Comparison of ENCODE assay signal across 8 mouse cellular contexts in genomic region chr12:73907673-73908150, GRCm38 (mm10). TPM values are rescaled to one million over a fixed set of nuclear protein-coding genes. Genes with fewer than 3 reads are reported as not detected.
DNase-seq lines count a peak whose midpoint lies in the region; ATAC-seq and TF ChIP-seq lines count a peak whose summit lies in the region.

No protein-coding gene starts in this region.

- no peaks in the 10 kb centered on the region for H3K27me3 ChIP-seq in embryonic facial prominence, embryonic 14.5 days (replicated peaks; ENCODE audit: control insufficient read depth, insufficient read depth, low read length)
- no peaks in the 10 kb centered on the region for H3K27me3 ChIP-seq in limb, embryonic 14.5 days (ENCODE audit: control insufficient read depth, insufficient read depth, low read length)
- no peaks in the 10 kb centered on the region for H3K27me3 ChIP-seq in midbrain, postnatal 0 days (ENCODE audit: insufficient read depth, low read length)

- no peaks in the 10 kb centered on the region for H3K9me3 ChIP-seq in embryonic facial prominence, embryonic 14.5 days (ENCODE audit: control insufficient read depth, low read length)
- no peaks in the 10 kb centered on the region for H3K9me3 ChIP-seq in limb, embryonic 14.5 days (ENCODE audit: control insufficient read depth, low read length)
- no peaks in the 10 kb centered on the region for H3K9me3 ChIP-seq in midbrain, postnatal 0 days (ENCODE audit: low read length)

- 1% methylated on average over 38 of the region's 51 CpGs for WGBS in embryonic facial prominence, embryonic 14.5 days
- WGBS in limb, embryonic 14.5 days: under 1% methylated on average over 37 of the region's 51 CpGs
- WGBS in midbrain, postnatal 0 days: 2% methylated on average over 47 of the region's 51 CpGs

- peak; percentile 64 for TF ChIP-seq CTCF in midbrain, postnatal 0 days (IDR thresholded peaks at IDR 0.05)

- peak overlapping the region; percentile 81 for H3K4me2 ChIP-seq in embryonic facial prominence, embryonic 14.5 days (ENCODE audit: low read depth, low read length)
- H3K4me2 ChIP-seq in limb, embryonic 14.5 days (replicated peaks; ENCODE audit: low read depth, low read length, severe bottlenecking): peak overlapping the region; percentile 70
- H3K4me2 ChIP-seq in midbrain, postnatal 0 days (ENCODE audit: low read depth, low read length, poor library complexity, severe bottlenecking): peak overlapping the region; percentile 72

- peak; percentile 99 for ATAC-seq in embryonic facial prominence, embryonic 14.5 days (ENCODE audit: low read depth)
- ATAC-seq in limb, embryonic 14.5 days (ENCODE audit: low FRiP score, low read depth): peak; percentile 99
- peak; percentile 99 for ATAC-seq in midbrain, postnatal 0 days (ENCODE audit: low FRiP score)

- H3K9ac ChIP-seq in embryonic facial prominence, embryonic 14.5 days (ENCODE audit: low read depth, low read length): peak overlapping the region; percentile 98
- H3K9ac ChIP-seq in limb, embryonic 14.5 days (ENCODE audit: low read depth, low read length, severe bottlenecking): peak overlapping the region; percentile 99
- H3K9ac ChIP-seq in midbrain, postnatal 0 days (replicated peaks; ENCODE audit: low read length, poor library complexity, severe bottlenecking): peak overlapping the region; percentile 98

- peak overlapping the region; percentile 99 for H3K4me3 ChIP-seq in embryonic facial prominence, embryonic 14.5 days (ENCODE audit: low read depth, low read length)
- peak overlapping the region; percentile 87 for H3K4me3 ChIP-seq in limb, embryonic 14.5 days (replicated peaks; ENCODE audit: low read length)
- peak overlapping the region; percentile 96 for H3K4me3 ChIP-seq in midbrain, postnatal 0 days (ENCODE audit: low read depth, low read length)

- H3K27ac ChIP-seq in embryonic facial prominence, embryonic 14.5 days (replicated peaks; ENCODE audit: low read depth, low read length): peak overlapping the region; percentile 99
- H3K27ac ChIP-seq in limb, embryonic 14.5 days (replicated peaks; ENCODE audit: low read depth, low read length): peak overlapping the region; percentile 100
- H3K27ac ChIP-seq in midbrain, postnatal 0 days (ENCODE audit: low read depth, low read length): peak overlapping the region; percentile 98

- H3K36me3 ChIP-seq in embryonic facial prominence, embryonic 14.5 days (ENCODE audit: control insufficient read depth, insufficient read depth, low read length): no peaks in the 10 kb centered on the region
- H3K36me3 ChIP-seq in limb, embryonic 14.5 days (ENCODE audit: control insufficient read depth, insufficient read depth, low read length): no peaks in the 10 kb centered on the region
- no peaks in the 10 kb centered on the region for H3K36me3 ChIP-seq in midbrain, postnatal 0 days (ENCODE audit: insufficient read depth, low read length)

- peak; percentile 100 for TF ChIP-seq POLR2A in limb, embryonic 14.5 days (IDR thresholded peaks at IDR 0.05; ENCODE audit: borderline replicate concordance, extremely low read depth, insufficient read depth, insufficient read length)

- peak; percentile 97 for DNase-seq in 3T3-L1 (ENCODE audit: low read depth, low spot score)
- peak; percentile 89 to 92 for DNase-seq in adrenal gland, postnatal 4 days (ENCODE audit: low spot score in 2 of 2)
- DNase-seq in embryonic facial prominence, embryonic 14.5 days (ENCODE audit: low spot score): peak; percentile 99
- peak; percentile 96 for DNase-seq in heart, adult 8-10 months (ENCODE audit: low spot score)
- DNase-seq in kidney, adult 9 months: peak; percentile 98
- peak; percentile 98 for DNase-seq in limb, embryonic 14.5 days (ENCODE audit: low spot score)
- DNase-seq in midbrain, postnatal 0 days (ENCODE audit: low spot score): peak; percentile 99
- peak; percentile 82 to 87 for DNase-seq in spleen, postnatal 14 days (ENCODE audit: low spot score in 2 of 2)

- H3K4me1 ChIP-seq in embryonic facial prominence, embryonic 14.5 days (ENCODE audit: control insufficient read depth, insufficient read depth, low read length): peaks cover 9% of the 10 kb centered on the region
- H3K4me1 ChIP-seq in limb, embryonic 14.5 days (ENCODE audit: control insufficient read depth, insufficient read depth, low read length): peaks cover 11% of the 10 kb centered on the region
- H3K4me1 ChIP-seq in midbrain, postnatal 0 days (ENCODE audit: insufficient read depth, low read length): no peaks in the 10 kb centered on the region

RNA-seq across cellular contexts. Expression of gene Hif1a, which starts 6.5 kb away (rescaled TPM):
- 10 to 100 TPM; 74.4 to 77.5 TPM for total RNA-seq in adrenal gland, postnatal 4 days (2021)
- polyA plus RNA-seq in embryonic facial prominence, embryonic 14.5 days (2014; fragmentation: Nextera tagmentation; extraction: Ambion mirVana): 91.8 and 103 TPM in 2 replicates
- 10 to 100 TPM; 39.3 to 48.6 (median 43.8) TPM for total RNA-seq in heart, adult 8-10 months (2022)
- 72.9 and 79.0 TPM in 2 replicates for polyA plus RNA-seq in limb, embryonic 14.5 days (2012; rRNA removed)
- 112 and 120 TPM in 2 replicates for polyA plus RNA-seq in limb, embryonic 14.5 days (2014; fragmentation: Nextera tagmentation; extraction: Ambion mirVana)
- 104 and 119 TPM in 2 replicates for total RNA-seq in midbrain, postnatal 0 days (2014; rRNA removed)
- polyA plus RNA-seq in midbrain, postnatal 0 days (2015; fragmentation: Nextera tagmentation; extraction: Ambion mirVana): 55.9 and 62.6 TPM in 2 replicates

RNA-seq across cellular contexts. Expression of gene Gm49321, which starts 29.7 kb away (rescaled TPM):
- 1 to 10 TPM; 4.9 to 8.1 TPM for total RNA-seq in adrenal gland, postnatal 4 days (2021)
- 9.2 and 10.2 TPM in 2 replicates for polyA plus RNA-seq in embryonic facial prominence, embryonic 14.5 days (2014; fragmentation: Nextera tagmentation; extraction: Ambion mirVana)
- total RNA-seq in heart, adult 8-10 months (2022): 10 to 100 TPM in 1 of 4 experiments, 1 to 10 TPM in 3; 5.1 to 10.5 (median 6.7) TPM
- not detected in 2 replicates for polyA plus RNA-seq in limb, embryonic 14.5 days (2012; rRNA removed)
- polyA plus RNA-seq in limb, embryonic 14.5 days (2014; fragmentation: Nextera tagmentation; extraction: Ambion mirVana): 11.2 and 12.3 TPM in 2 replicates
- not detected in 2 replicates for total RNA-seq in midbrain, postnatal 0 days (2014; rRNA removed)
- 14.7 and 15.7 TPM in 2 replicates for polyA plus RNA-seq in midbrain, postnatal 0 days (2015; fragmentation: Nextera tagmentation; extraction: Ambion mirVana)

RNA-seq across cellular contexts. Expression of gene Snapc1, which starts 56.6 kb away (rescaled TPM):
- total RNA-seq in adrenal gland, postnatal 4 days (2021): 10 to 100 TPM; 17.0 to 18.8 TPM
- 14.7 and 17.8 TPM in 2 replicates for polyA plus RNA-seq in embryonic facial prominence, embryonic 14.5 days (2014; fragmentation: Nextera tagmentation; extraction: Ambion mirVana)
- 10 to 100 TPM in 1 of 4 experiments, 1 to 10 TPM in 3; 8.4 to 14.0 (median 9.2) TPM for total RNA-seq in heart, adult 8-10 months (2022)
- 21.6 and 22.0 TPM in 2 replicates for polyA plus RNA-seq in limb, embryonic 14.5 days (2012; rRNA removed)
- polyA plus RNA-seq in limb, embryonic 14.5 days (2014; fragmentation: Nextera tagmentation; extraction: Ambion mirVana): 17.2 and 24.8 TPM in 2 replicates
- 13.4 and 22.0 TPM in 2 replicates for total RNA-seq in midbrain, postnatal 0 days (2014; rRNA removed)
- 21.7 and 23.4 TPM in 2 replicates for polyA plus RNA-seq in midbrain, postnatal 0 days (2015; fragmentation: Nextera tagmentation; extraction: Ambion mirVana)

Comparison
In these comparisons a context has a peak if more than half of its experiments do, and no peak if none do; other contexts are left out.
1. Peak in every context shown above with its lines: DNase-seq, ATAC-seq, H3K4me3 ChIP-seq and H3K27ac ChIP-seq.